Mouse (Mus musculus): ENCODE results near the gene Wdr74.
A peak's percentile ranks its signal among the peaks of the same experiment; 100 is the strongest.

Gene Wdr74

DNA sequence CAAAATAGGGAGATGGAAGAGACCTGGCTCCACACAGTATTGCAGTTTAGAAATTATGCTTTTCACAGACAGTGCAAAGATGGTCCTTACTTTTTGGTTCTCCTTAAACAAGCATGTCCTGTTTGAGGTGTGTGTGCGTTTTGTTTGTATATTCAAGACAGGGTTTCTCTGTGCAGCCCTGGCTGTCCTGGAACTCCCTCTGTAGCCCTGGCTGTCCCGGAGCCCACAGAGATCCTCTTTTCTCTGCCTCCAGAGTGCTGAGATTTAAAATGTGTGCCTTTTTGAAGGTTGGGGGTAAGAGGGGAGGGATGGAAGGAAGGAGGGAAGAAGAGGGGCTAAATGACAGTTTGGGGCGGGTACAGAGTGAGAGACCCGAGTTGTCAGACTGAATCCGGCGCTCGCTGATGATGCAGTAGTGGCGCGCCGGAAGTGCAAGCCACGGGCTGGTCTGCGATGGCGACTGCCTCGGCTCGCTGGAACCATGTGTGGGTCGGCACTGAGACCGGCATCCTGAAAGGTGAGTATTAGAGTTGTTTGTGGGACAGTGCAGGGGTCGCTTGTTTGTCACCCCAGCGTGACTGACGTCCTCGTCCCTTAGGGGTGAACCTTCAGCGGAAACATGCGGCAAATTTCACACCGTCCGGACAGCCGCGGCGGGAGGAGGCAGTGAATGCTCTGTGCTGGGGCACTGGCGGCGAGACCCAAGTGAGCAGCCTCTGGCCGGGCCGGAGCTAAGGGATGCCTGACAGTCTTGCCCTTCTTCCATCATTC lies at the start of gene Wdr74:
Wdr74 (plus strand) TSS at position 439 of the 771 bp plus-strand sequence.
- DNase-seq (ENCODE audit: low read depth), result peak; percentile 98

DNA sequence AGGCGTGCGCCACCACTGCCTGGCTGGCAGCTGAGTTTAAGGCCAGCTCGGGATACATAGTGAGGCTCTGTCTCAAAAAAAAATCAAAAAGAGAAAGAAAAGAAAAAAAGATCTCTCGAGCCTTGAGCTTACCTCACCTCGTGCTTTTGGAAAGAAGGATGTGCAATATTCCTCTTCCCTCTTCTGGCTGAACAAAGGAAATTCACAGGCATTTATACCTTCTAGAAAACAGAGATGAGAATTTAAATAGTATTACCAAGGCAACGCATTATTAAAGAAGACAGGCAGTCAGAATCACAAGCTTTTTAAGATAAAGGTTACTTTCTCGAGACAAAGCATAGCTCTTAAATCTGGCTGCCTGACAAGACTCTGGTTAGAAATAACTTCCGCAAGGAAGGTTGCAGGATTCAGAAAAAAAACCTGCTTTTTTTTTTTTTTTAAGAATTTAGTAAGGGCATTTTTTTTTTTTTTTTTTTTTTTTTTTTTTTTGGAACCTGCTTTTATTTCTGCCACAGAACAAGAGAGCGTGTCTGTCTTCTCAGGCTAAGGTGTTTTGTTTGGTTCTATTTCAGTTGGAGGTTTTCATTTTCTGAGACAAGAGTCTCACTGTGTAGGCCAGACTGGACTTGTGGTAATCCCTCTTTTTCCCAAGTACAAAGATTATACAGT lies 43.6 kb upstream of the Wdr74 start:
- no peak for DNase-seq (ENCODE audit: low read depth)

DNA sequence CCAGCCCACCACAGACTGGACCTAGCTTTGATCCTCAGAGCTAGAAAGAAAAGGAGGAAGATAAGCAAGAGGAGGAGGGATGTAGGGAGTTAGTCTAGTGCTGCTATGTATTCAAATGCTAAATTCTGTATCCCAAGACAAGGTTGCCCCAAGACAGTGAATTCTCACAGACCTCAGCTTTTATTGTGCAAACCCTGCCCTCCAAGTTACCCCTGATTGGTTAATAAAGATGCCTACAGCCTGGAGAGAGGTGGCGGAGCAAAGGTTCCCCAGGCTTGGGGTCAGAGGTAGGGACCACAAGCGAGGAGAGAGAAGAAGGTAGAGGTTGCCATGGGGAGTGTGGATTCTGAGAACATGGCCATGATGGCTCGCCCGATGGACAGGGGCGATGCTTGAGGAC lies 42.9 kb upstream of the Wdr74 start:
- DNase-seq (ENCODE audit: low read depth), result no peak

DNA sequence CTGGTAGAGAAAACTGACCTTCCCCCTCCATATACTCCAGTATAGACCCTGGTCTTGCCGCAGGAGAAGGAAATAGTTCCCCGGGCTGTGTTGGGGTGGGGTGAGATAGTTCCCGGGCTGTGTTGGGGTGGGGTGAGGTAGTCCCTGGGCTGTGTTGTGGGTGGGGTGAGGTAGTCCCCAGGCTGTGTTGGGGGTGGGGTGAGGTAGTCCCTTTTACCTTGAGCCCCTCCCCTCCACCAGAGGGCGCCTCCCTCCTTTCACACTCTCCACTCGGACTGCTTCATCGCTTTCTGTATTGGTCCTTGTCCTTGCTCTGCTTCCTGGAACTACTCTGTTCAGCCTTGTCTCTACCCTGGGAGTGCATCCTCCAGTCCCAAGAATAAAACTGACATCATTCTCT lies 40.3 kb upstream of the Wdr74 start:
- peak; percentile 74 for DNase-seq (ENCODE audit: low read depth)

DNA sequence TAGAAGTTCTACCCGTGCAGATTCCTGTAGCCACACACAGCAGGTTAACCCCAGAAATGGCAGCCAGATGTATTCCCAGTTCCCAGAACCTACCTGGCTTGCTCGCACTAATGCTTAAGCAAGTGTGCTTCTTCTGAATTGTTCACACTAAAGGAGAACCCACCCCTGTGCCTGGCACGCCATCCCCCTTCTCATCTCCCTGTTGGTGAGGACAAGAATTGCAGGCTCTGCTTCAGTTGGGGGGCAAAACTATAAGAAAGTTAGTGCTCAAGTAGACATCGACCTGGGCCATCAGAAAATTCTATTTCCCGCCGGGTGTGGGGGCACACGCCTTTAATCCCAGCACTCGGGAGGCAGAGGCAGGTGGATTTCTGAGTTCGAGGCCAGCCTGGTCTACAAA lies 36.0 kb upstream of the Wdr74 start:
- no peak for DNase-seq (ENCODE audit: low read depth)

- peak; percentile 84 for DNase-seq (ENCODE audit: low read depth)
These were observed 33.2 kb upstream of the Wdr74 start for GRCm38 (mm10) chr19:8702458-8702857.

DNA sequence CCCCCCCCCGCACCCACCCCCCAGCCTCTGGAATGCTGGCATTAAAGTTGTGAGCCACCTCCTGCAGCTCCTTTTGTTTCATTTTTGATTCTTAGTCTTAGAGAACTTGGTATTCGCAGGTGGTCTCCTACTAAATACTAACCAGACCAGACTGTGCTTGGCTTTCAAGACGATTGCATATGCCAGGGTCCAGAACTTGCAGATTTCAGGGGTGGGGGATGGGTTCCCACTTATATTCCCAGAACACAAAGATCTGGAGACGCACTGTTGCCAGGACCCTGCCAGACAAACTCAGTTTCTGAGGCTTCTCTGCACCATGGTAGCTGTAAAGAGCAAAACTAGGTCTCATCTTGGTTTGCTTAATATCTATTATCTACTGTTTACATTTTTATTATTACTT lies 32.1 kb upstream of the Wdr74 start:
- no peak for DNase-seq (ENCODE audit: low read depth)

DNA sequence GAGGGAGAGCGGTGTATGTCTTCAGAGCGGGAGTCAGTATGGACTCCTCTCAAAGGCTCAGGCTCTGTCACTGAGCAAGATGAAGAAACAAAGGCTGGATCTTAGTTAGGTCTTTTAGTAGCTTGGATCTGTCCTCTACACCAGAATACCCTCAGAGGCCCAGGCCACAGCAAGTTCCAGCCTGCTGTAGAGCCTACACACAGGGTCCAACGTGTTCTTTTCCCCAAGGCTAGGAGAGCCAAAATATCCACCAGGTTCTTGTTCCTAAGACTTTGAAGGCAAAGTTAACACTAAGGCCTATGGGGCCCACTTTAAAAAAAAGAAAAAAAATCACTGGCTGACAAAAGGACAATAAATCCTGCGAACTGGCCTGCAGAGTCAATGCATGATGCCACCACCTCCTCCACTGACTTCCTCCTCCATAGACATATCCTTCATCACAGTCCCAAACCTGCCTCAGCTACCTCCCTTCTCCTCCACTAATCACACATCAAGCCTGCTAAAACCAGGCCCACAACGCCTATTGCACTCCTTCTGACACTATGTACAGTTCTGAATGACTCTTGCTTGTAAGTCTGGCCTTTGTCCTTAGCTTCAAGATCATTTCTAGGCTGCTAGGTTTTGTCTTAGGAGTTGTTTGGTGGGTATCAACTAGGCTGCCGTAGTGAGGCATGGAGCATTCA lies 30.5 kb upstream of the Wdr74 start:
- no peak for DNase-seq (ENCODE audit: low read depth)

GRCm38 (mm10) chr19:8706132-8706667 lies 29.4 kb upstream of the Wdr74 start:
- DNase-seq (ENCODE audit: low read depth), result peak; percentile 69

GRCm38 (mm10) chr19:8706930-8707329 lies 28.7 kb upstream of the Wdr74 start:
- DNase-seq (ENCODE audit: low read depth), result no peak

GRCm38 (mm10) chr19:8708954-8709353 lies 26.7 kb upstream of the Wdr74 start:
- no peak for DNase-seq (ENCODE audit: low read depth)

GRCm38 (mm10) chr19:8710057-8710456 lies 25.6 kb upstream of the Wdr74 start:
- DNase-seq (ENCODE audit: low read depth), result peak; percentile 97

GRCm38 (mm10) chr19:8711506-8711905 lies 24.1 kb upstream of the Wdr74 start:
- DNase-seq (ENCODE audit: low read depth), result no peak

DNA sequence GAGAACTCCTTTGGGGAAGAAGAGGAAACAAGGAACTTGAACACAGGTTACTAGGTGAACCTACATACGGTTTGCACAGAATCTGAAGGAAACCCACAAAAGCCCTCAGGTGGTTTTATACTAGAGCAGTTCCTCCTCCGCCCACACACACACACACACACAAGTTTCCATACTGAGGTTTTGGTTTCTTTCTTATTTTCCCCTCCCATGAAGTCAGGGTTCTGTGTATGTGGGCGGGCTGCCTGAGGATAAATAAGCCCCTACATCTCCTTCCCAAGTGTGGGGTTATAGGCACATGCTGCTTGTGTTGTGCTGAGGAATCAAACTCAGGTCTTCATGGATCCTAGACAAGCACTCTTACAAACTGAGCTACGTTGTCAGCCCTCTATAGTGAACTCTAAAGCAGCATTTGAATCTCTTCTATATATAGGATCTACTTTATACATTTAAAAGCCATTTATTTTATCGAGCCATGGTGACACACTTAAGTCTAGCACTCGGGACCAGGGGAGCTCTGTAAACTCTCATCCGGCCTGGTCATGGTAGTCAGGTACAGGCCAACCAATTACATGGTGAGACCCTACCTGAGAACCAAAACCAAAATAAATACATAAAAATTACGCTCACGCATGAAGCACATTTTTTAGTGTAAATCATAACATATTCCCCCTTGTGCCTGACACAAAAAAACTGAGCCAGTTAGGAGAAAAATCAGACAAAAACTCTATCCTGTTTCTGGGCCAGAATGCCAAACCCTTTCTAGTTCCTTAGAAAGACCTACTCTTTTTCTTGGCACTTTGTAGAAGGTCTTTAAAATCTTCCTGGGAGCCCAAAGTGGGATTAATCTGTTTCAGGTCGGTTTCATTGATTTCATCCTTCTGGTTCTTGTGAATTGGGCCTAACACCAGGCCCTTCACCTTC lies 23.4 kb upstream of the Wdr74 start:
- DNase-seq (ENCODE audit: low read depth), result peak; percentile 63

GRCm38 (mm10) chr19:8712870-8713305 lies 22.7 kb upstream of the Wdr74 start:
- DNase-seq (ENCODE audit: low read depth), result peak; percentile 98

DNA sequence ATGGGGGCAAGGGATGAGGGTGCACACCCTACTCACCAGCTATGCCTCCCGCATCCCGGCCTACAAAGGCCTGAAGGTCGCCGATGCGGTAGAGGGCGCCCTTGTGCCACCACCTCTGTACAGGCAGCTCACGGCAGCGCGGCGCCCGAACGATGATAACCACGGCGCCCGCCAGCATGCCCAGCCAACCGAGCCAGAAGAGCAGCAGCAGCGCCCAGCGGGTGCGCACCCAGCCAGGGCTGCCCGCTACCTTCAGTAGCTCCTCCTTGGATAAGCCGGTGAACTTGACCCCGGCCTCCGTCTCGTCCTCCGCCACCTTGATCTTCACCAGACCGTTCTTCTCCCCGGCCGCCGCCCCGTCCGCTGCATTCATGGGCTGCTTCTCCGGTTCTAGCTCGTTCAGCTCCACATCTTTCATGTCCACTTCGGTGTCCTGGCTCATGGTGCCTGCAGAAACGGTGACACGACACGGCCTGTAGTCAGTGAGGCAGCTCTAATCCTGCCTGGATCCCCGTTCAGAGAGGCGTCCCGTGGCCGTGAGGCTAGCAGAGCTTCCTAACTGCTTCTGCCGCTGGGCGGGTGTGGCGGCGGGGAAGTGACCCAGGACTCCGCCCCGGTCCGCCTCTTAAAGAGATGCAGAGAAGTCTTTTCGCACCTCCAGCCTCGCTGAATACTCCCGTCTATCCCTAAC lies 22.2 kb upstream of the Wdr74 start:
- DNase-seq (ENCODE audit: low read depth), result peak; percentile 95

- DNase-seq (ENCODE audit: low read depth), result no peak
These were observed 21.5 kb upstream of the Wdr74 start for GRCm38 (mm10) chr19:8713997-8714652.

DNA sequence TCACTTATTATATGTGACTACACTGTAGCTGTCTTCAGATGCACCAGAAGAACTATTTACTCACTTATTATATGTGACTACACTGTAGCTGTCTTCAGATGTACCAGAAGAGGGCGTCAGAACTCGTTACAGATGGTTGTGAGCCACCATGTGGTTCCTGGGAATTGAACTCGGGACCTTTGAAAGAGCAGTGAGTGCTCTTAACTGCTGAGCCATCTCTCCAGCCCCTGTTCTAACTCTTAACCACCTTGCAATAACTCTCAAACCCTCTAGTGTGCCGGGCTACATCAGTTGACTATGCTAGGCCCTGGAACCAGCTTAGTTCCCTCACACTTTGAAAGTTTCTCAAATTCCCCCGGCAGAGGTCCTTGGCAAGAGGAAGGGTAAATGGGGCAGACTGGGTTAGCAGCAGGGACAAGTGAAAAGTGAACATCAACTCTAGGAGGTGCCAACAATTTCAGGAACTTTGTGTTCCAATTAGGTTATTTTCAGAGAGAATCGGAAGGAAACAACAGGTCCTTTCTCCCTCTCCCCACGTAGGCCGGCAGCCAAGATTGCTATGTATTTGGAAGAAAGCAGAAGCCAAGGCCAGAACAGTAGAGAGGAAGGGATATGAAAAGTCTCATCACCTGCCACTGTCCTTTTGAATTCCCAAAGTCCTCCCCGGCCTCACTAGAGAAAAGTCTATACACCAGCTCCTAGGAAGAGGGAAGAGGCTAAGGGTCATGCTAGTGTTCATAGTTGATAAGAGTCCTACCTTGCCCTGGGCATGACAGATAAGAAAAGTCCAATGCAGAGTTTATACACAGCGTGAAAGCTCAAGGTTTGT lies 20.8 kb upstream of the Wdr74 start:
- peak; percentile 48 for DNase-seq (ENCODE audit: low read depth)

Measured in NIH3T3 (cell line).